Mouse (Mus musculus) G1E (cell line): ENCODE results near the gene Mroh2a. TPM values are rescaled to one million over a fixed set of nuclear protein-coding genes. Genes with fewer than 3 reads are reported as not detected.
A peak's percentile ranks its signal among the peaks of the same experiment; 100 is the strongest.

Experiments
- ATAC-seq: 2 replicates; pipeline ENCODE4 v1.8.0; 2016; ENCODE audit warnings: mild to moderate bottlenecking; ENCODE audit not compliant: insufficient number of reproducible peaks, poor library complexity, low FRiP score, severe bottlenecking; ENCODE audit errors: extremely low read depth
- DNase-seq: peaks from one replicate; pipeline ENCODE4 v3.0.0; 2012; ENCODE audit warnings: low spot score
- H3K27me3 ChIP-seq: 2 replicates; pipeline ENCODE4 v1.6.1; 2012; ENCODE audit warnings: mild to moderate bottlenecking, low read length, inconsistent platforms; ENCODE audit not compliant: insufficient read depth
- H3K36me3 ChIP-seq: replicated peaks from 2 replicates; pipeline ENCODE3; 2012; ENCODE audit warnings: mild to moderate bottlenecking, inconsistent platforms
- H3K4me1 ChIP-seq: 2 replicates; pipeline ENCODE4 v1.6.1; 2012; ENCODE audit warnings: low read depth, low read length, inconsistent platforms, mixed read lengths; ENCODE audit not compliant: insufficient read depth
- H3K4me3 ChIP-seq: 2 replicates; pipeline ENCODE4 v1.5.1; 2012; ENCODE audit warnings: low read depth, mild to moderate bottlenecking, inconsistent platforms, low read length, moderate library complexity, mixed read lengths
- H3K9me3 ChIP-seq: replicated peaks from 2 replicates; pipeline ENCODE4 v1.6.1; 2012; ENCODE audit warnings: inconsistent platforms
- CTCF ChIP-seq: IDR thresholded peaks from 2 replicates; pipeline ENCODE4 v1.5.1; 2012; ENCODE audit warnings: low read depth, low read length, inconsistent platforms, mixed read lengths
- GATA1 ChIP-seq: IDR thresholded peaks from 2 replicates; pipeline ENCODE4 v1.6.1; 2012; ENCODE audit warnings: borderline replicate concordance, low read length, inconsistent platforms, mixed read lengths
- GATA2 ChIP-seq: IDR thresholded peaks from 2 replicates; pipeline ENCODE4 v1.6.1; 2012; ENCODE audit warnings: low read depth, low read length, inconsistent platforms, borderline replicate concordance
- POLR2AphosphoS5 ChIP-seq: IDR thresholded peaks from 2 replicates; pipeline ENCODE4 v1.6.1; 2012; ENCODE audit warnings: low read depth, low read length, inconsistent platforms; ENCODE audit not compliant: insufficient replicate concordance
- TAL1 ChIP-seq: conservative IDR thresholded peaks from 2 replicates; pipeline ENCODE4 v1.6.1; 2012; ENCODE audit warnings: low read depth, low read length, inconsistent platforms, mixed read lengths
- polyA plus RNA-seq: library from polyadenylated mRNA; stranded (reverse); fragments of >175 nt; gene quantifications from 2 replicates; pipeline ENCODE4 v1.2.3, GENCODE M21; 2012
- total RNA-seq, 2 experiments: library from RNA; stranded (forward) in 1 of 2; stranded (reverse) in 1 of 2; fragments of 200-1000 nt in 1 of 2; fragments of >200 nt in 1 of 2; fragmentation: Nextera tagmentation in 1 of 2; gene quantifications; 2 replicates each; pipeline ENCODE4 v1.2.3; 2014 to 2017

The Mroh2a gene
- total and polyA plus RNA-seq, 3 experiments, result 0.49 TPM; not detected in 2

DNA sequence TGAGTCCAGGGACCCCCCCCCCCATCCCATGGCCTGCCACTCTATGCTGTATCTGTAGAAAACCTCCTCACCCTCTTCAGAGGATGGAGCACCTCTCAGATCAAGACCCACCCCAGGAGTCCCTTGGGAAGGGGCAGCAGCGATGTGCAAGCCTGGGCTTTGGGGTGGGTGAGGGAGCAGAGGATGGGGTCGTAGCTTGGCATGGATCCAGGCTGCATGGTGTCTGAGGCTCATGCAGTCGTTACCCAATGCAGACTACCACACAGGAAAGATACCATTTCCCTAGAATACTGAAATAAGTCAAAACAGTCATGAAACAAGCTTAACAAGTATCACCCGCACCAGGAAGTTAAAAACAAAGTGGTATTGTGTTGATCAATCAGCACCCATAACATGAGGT, 21.9 kb downstream of the Mroh2a start:
- Histone ChIP-seq H3K27me3 (peaks cover 30% of the 10 kb centered on the region), H3K9me3 (peaks cover 2% of the 10 kb centered on the region; the same call in 1 of the 2 replicates), H3K4me3 (no peak overlapping the region), H3K36me3 (no peaks in the 10 kb centered on the region), H3K4me1 (no peaks in the 10 kb centered on the region)
- ATAC-seq (no peak), DNase-seq (no peak)
- TF ChIP-seq CTCF, result no peak
- TF ChIP-seq GATA1, result no peak
- no peak for TF ChIP-seq TAL1
- no peak for TF ChIP-seq GATA2
- no peak for TF ChIP-seq POLR2AphosphoS5

DNA sequence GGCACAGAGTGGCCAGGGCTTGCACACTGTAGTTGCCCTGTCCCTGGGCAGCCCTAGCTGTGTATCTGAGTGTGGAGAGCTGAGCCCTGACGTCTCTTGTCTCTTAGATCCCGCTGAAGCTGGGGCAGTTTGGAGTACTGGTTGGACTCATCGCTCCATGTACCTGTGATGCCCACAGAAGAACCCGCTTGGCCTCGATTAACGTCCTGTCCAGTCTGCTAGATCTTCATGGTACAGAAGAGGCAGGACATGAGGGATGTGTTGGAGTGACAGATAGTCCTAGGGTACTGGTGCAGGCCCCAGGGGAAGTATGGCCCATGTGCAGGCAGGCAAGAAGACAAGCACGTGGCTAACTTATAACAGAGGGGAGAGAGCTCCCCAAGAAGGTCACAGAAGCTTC, 22.8 kb downstream of the Mroh2a start:
- peaks cover 30% of the 10 kb centered on the region for H3K27me3 ChIP-seq
- H3K9me3 ChIP-seq, result no peaks in the 10 kb centered on the region
- TF ChIP-seq CTCF (no peak), GATA2 (no peak), TAL1 (no peak), GATA1 (no peak), POLR2AphosphoS5 (no peak)
- H3K36me3 ChIP-seq, result no peaks in the 10 kb centered on the region
- ATAC-seq (no peak), DNase-seq (no peak)
- H3K4me1 ChIP-seq, result peaks cover under 1% of the 10 kb centered on the region; the same call in 1 of the 2 replicates
- no peak overlapping the region for H3K4me3 ChIP-seq

DNA sequence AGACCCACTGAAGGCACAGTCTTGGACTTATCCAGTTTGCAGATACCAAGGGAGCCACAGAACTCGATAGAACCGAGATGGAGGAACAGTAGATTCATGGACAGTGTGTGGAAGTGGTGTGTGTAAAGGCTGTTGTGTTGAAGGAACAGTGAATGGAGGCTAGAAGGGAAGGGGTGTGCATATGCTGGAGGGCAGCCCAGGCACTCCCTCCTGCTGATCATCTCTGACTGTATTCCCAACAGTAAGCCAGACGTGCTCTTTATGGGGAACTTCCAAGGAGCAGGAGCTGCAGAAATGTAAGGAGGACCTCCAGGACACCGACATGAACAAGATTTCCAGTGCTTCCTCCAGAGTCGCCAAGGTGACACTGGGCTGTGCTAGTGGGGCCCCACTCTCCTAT, 23.2 kb downstream of the Mroh2a start:
- TF ChIP-seq GATA2, result no peak
- no peak for TF ChIP-seq POLR2AphosphoS5
- TF ChIP-seq CTCF, result no peak
- no peak for TF ChIP-seq GATA1
- no peak for TF ChIP-seq TAL1
- no peak overlapping the region for H3K4me3 ChIP-seq
- H3K4me1 ChIP-seq, result peaks cover 4% of the 10 kb centered on the region
- H3K9me3 ChIP-seq, result no peaks in the 10 kb centered on the region
- no peaks in the 10 kb centered on the region for H3K36me3 ChIP-seq
- DNase-seq (no peak), ATAC-seq (no peak)
- H3K27me3 ChIP-seq, result peaks cover 34% of the 10 kb centered on the region

GRCm38 (mm10) chr1:88253106-88253505, 26.3 kb downstream of the Mroh2a start:
- H3K27me3 ChIP-seq, result peaks cover 46% of the 10 kb centered on the region
- H3K9me3 ChIP-seq, result no peaks in the 10 kb centered on the region
- no peaks in the 10 kb centered on the region for H3K36me3 ChIP-seq
- H3K4me3 ChIP-seq, result no peak overlapping the region
- no peak for TF ChIP-seq GATA1
- no peak for TF ChIP-seq TAL1
- 0 out of 2 replicates have a peak, but pooled peaks have one; percentile 39 for TF ChIP-seq POLR2AphosphoS5
- no peak for TF ChIP-seq GATA2
- peaks cover 4% of the 10 kb centered on the region for H3K4me1 ChIP-seq
- DNase-seq, result no peak
- ATAC-seq, result no peak

GRCm38 (mm10) chr1:88253540-88253939, 26.8 kb downstream of the Mroh2a start:
- peaks cover 4% of the 10 kb centered on the region for H3K4me1 ChIP-seq
- no peak for DNase-seq
- TF ChIP-seq TAL1 (no peak), CTCF (no peak), POLR2AphosphoS5 (no peak), GATA1 (no peak), GATA2 (no peak)
- no peak overlapping the region for H3K4me3 ChIP-seq
- ATAC-seq, result no peak
- no peaks in the 10 kb centered on the region for H3K36me3 ChIP-seq
- peaks cover 46% of the 10 kb centered on the region for H3K27me3 ChIP-seq
- no peaks in the 10 kb centered on the region for H3K9me3 ChIP-seq

- H3K4me3 ChIP-seq, result no peak overlapping the region
- peaks cover 9% of the 10 kb centered on the region for H3K36me3 ChIP-seq
- no peak for ATAC-seq
These were observed 28.1 kb downstream of the Mroh2a start for GRCm38 (mm10) chr1:88254793-88255465.

More at GRCm38 (mm10) chr1:88254793-88255465, 28.1 kb downstream of the Mroh2a start:
- peaks cover 4% of the 10 kb centered on the region for H3K4me1 ChIP-seq
- peaks cover 38% of the 10 kb centered on the region for H3K27me3 ChIP-seq
- H3K9me3 ChIP-seq, result no peaks in the 10 kb centered on the region
- no peak for DNase-seq
- TF ChIP-seq CTCF (no peak), GATA2 (no peak), POLR2AphosphoS5 (no peak; the same call in 1 of the 2 replicates), TAL1 (no peak), GATA1 (no peak)
